8 mouse cellular contexts compared by ENCODE assay signal in the genomic region with DNA sequence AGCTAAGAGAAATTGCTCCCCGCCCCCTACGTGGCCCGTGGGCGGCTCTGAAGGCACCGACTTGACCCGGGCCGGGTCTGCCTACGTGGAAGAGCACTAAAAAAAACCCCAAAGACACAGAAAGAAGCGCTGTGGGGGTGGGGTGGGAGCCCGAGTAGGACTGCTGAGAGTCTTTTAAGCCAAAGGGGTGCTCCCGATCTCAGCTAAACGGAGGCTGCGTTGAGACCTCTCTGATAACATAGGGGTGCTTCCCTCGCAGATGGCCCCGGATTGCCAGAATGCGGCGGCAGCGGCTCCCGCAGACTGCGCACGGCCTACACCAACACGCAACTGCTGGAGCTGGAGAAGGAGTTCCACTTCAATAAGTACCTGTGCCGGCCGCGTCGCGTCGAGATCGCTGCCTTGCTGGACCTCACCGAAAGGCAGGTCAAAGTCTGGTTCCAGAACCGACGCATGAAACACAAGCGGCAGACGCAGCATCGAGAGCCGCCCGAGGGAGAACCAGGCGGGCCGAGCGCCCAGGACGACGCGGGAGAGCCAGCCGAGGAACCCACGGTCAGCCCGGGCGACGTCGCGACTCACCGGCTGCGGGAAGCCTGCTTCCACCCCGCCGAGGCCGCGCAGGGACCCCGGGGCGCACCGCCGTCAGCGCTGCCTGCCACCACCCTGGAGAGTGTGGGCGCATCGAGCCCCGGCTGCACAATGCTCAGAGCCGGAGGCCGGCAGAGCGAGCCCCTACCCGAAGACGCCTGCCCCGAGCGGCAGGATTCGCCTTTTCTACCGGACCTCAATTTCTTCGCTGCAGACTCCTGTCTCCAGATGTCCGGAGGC. TPM values are rescaled to one million over a fixed set of nuclear protein-coding genes. Genes with fewer than 3 reads are reported as not detected.
A peak's percentile ranks its signal among the peaks of the same experiment; 100 is the strongest.
DNase-seq lines count a peak whose midpoint lies in the region; ATAC-seq and TF ChIP-seq lines count a peak whose summit lies in the region.

No protein-coding gene starts in this region.

- H3K36me3 ChIP-seq in heart, adult 2 months (ENCODE audit: control insufficient read depth, insufficient read depth, low read length), result no peaks in the 10 kb centered on the region
- no peaks in the 10 kb centered on the region for H3K36me3 ChIP-seq in limb, embryonic 10.5 days

- H3K27ac ChIP-seq in heart, adult 2 months, result peak overlapping the region; percentile 75
- peak overlapping the region; percentile 94 for H3K27ac ChIP-seq in limb, embryonic 10.5 days

- peak; percentile 45 to 63 for DNase-seq in heart, adult 2 months
- no peak for DNase-seq in heart, adult 9 months (ENCODE audit: low spot score in 2 of 2)
- peak; percentile 70 to 82 for DNase-seq in adrenal gland, postnatal 36 days
- peak; percentile 33 for DNase-seq in heart, postnatal 4 days
- peak; percentile 80 for DNase-seq in limb, embryonic 10.5 days (ENCODE audit: low spot score)
- no peak for DNase-seq in layer of hippocampus, adult 9-11 months
- DNase-seq in left cerebral cortex, adult 11 months (ENCODE audit: low spot score), result no peak

- H3K79me2 ChIP-seq in heart, adult 2 months (replicated peaks; ENCODE audit: control insufficient read depth, insufficient read depth, low read length), result no peaks in the 10 kb centered on the region

- H3K4me1 ChIP-seq in heart, adult 2 months (ENCODE audit: control insufficient read depth, insufficient read depth, low read length), result no peaks in the 10 kb centered on the region
- H3K4me1 ChIP-seq in limb, embryonic 10.5 days, result peaks cover 74% of the 10 kb centered on the region

- no peak for TF ChIP-seq CTCF in heart, adult 2 months (IDR thresholded peaks at IDR 0.05)

- TF ChIP-seq POLR2A in heart, adult 2 months (IDR thresholded peaks at IDR 0.05; ENCODE audit: insufficient read depth, low read depth, low read length), result no peak

- TF ChIP-seq EP300 in heart, adult 2 months (IDR thresholded peaks at IDR 0.05; ENCODE audit: insufficient read depth, low read depth, low read length), result no peak

- peak overlapping the region; percentile 46 for H3K4me3 ChIP-seq in heart, adult 2 months
- H3K4me3 ChIP-seq in limb, embryonic 10.5 days, result peak overlapping the region; percentile 63

- H3K9me3 ChIP-seq in limb, embryonic 10.5 days (replicated peaks), result no peaks in the 10 kb centered on the region

- intact Hi-C loops in heart, adult 2 months (cut with DNase I), result loop anchor here (2.0 to 5.0 kb wide), 2 partner anchors 38 to 54 kb away; no protein-coding TSS in a partner anchor

- H3K27me3 ChIP-seq in heart, adult 2 months (ENCODE audit: control insufficient read depth, insufficient read depth, low read length), result peaks cover 9% of the 10 kb centered on the region; the same call in 1 of the 2 replicates
- peaks cover 80% of the 10 kb centered on the region for H3K27me3 ChIP-seq in limb, embryonic 10.5 days (ENCODE audit: low read depth, poor library complexity, severe bottlenecking)

- 0 out of 2 replicates have a peak, but pooled peaks have one; percentile 16 for ATAC-seq in neutrophil, adult 5-6 weeks (ENCODE audit: extremely low read depth, insufficient number of reproducible peaks, low FRiP score, poor library complexity, severe bottlenecking)

- 2% methylated on average over 75 of the region's 75 CpGs for WGBS in heart, adult 2 months
- WGBS in limb, embryonic 10.5 days, result under 1% methylated on average over 75 of the region's 75 CpGs

- H3K9ac ChIP-seq in heart, adult 2 months (ENCODE audit: low read depth, low read length), result peak overlapping the region; percentile 53

RNA-seq across cellular contexts. Expression of a gene that starts 2.6 kb away (rescaled TPM):
- under 1 TPM; 0.23 to 0.68 TPM for total RNA-seq in heart, adult 2 months (2021)
- polyA plus RNA-seq in heart, adult 2 months (2012; rRNA removed), result 0.91 and 1.4 TPM in 2 replicates
- total RNA-seq in adrenal gland, postnatal 36 days (2021), result 10 to 100 TPM; 20.0 to 21.8 TPM
- 1 to 10 TPM; 1.3 to 2.2 TPM for total RNA-seq in heart, postnatal 4 days (2021)
- 11.3 and 13.5 TPM in 2 replicates for polyA plus RNA-seq in limb, embryonic 10.5 days (2016; fragmentation: Nextera tagmentation; extraction: Ambion mirVana)
- total RNA-seq in neutrophil, adult 5-6 weeks (2017), result 0.12 TPM in 1 of 2 replicates, not detected in the other

RNA-seq across cellular contexts. Expression of a gene that starts 12.6 kb away (rescaled TPM):
- total RNA-seq in heart, adult 2 months (2021), result not detected
- polyA plus RNA-seq in heart, adult 2 months (2012; rRNA removed), result not detected in 2 replicates
- total RNA-seq in adrenal gland, postnatal 36 days (2021), result not detected
- total RNA-seq in heart, postnatal 4 days (2021), result not detected
- polyA plus RNA-seq in limb, embryonic 10.5 days (2016; fragmentation: Nextera tagmentation; extraction: Ambion mirVana), result 0.78 and 0.83 TPM in 2 replicates
- not detected in 2 replicates for total RNA-seq in neutrophil, adult 5-6 weeks (2017)

RNA-seq across cellular contexts. Expression of a gene that starts 29.8 kb away (rescaled TPM):
- under 1 TPM; 0.23 to 0.30 TPM for total RNA-seq in heart, adult 2 months (2021)
- 0.64 and 0.82 TPM in 2 replicates for polyA plus RNA-seq in heart, adult 2 months (2012; rRNA removed)
- total RNA-seq in adrenal gland, postnatal 36 days (2021), result 10 to 100 TPM; 15.7 to 20.2 TPM
- total RNA-seq in heart, postnatal 4 days (2021), result 1 to 10 TPM; 1.4 to 1.5 TPM
- 0.76 and 1.0 TPM in 2 replicates for polyA plus RNA-seq in limb, embryonic 10.5 days (2016; fragmentation: Nextera tagmentation; extraction: Ambion mirVana)
- 0.70 and 0.86 TPM in 2 replicates for total RNA-seq in neutrophil, adult 5-6 weeks (2017)

RNA-seq across cellular contexts. Expression of a gene that starts 34.8 kb away (rescaled TPM):
- under 1 TPM; 0.63 to 0.75 TPM for total RNA-seq in heart, adult 2 months (2021)
- 1.00 and 1.1 TPM in 2 replicates for polyA plus RNA-seq in heart, adult 2 months (2012; rRNA removed)
- total RNA-seq in adrenal gland, postnatal 36 days (2021), result 10 to 100 TPM; 15.6 to 20.9 TPM
- 1 to 10 TPM in 1 of 2 experiments, under 1 TPM in 1; 0.74 to 1.0 TPM for total RNA-seq in heart, postnatal 4 days (2021)
- 0.89 and 1.2 TPM in 2 replicates for polyA plus RNA-seq in limb, embryonic 10.5 days (2016; fragmentation: Nextera tagmentation; extraction: Ambion mirVana)
- total RNA-seq in neutrophil, adult 5-6 weeks (2017), result 2.0 and 4.2 TPM in 2 replicates

RNA-seq across cellular contexts. Expression of a gene that starts 49.8 kb away (rescaled TPM):
- under 1 TPM in 1 of 2 experiments, not detected in 1; 0.18 TPM for total RNA-seq in heart, adult 2 months (2021)
- 0.20 and 0.23 TPM in 2 replicates for polyA plus RNA-seq in heart, adult 2 months (2012; rRNA removed)
- 10 to 100 TPM; 16.1 to 27.0 TPM for total RNA-seq in adrenal gland, postnatal 36 days (2021)
- under 1 TPM in 1 of 2 experiments, not detected in 1; 0.32 TPM for total RNA-seq in heart, postnatal 4 days (2021)
- 5.5 and 5.9 TPM in 2 replicates for polyA plus RNA-seq in limb, embryonic 10.5 days (2016; fragmentation: Nextera tagmentation; extraction: Ambion mirVana)
- 0.25 TPM in 1 of 2 replicates, not detected in the other for total RNA-seq in neutrophil, adult 5-6 weeks (2017)

Comparison
In these comparisons a context has a peak if more than half of its experiments do, and no peak if none do; other contexts are left out.
1. DNase-seq: peak in heart, adult 2 months (2 of 2), adrenal gland, postnatal 36 days (2 of 2), heart, postnatal 4 days (single experiment) and limb, embryonic 10.5 days (single experiment); none in heart, adult 9 months (0 of 2), layer of hippocampus, adult 9-11 months (single experiment) and left cerebral cortex, adult 11 months (single experiment).
2. RNA of a gene that starts 2.6 kb away (total RNA-seq): 20.0 to 21.8 TPM in adrenal gland, postnatal 36 days; 1.3 to 2.2 TPM in heart, postnatal 4 days, 0.23 to 0.68 TPM in heart, adult 2 months and 0.12 TPM in neutrophil, adult 5-6 weeks; every median in the first group is over 4 times any median in the second.